Mouse (Mus musculus): ENCODE measurements around the gene Rbm42. TPM values are rescaled to one million over a fixed set of nuclear protein-coding genes. Genes with fewer than 3 reads are reported as not detected.

Gene Rbm42
- 126 and 129 TPM in 2 replicates for polyA plus RNA-seq (2015; fragmentation: Nextera tagmentation; extraction: Ambion mirVana)

- Histone ChIP-seq H3K27ac (replicated peaks) (peak within 1 kb of the TSS; percentile 58; the same call in 1 of the 2 replicates), H3K4me1 (peaks cover 15% of the 10 kb centered on the region), H3K9me3 (replicated peaks) (no peaks in the 10 kb centered on the region), H3K36me3 (peaks cover 54% of the 10 kb centered on the region), H3K9ac (peak within 1 kb of the TSS; percentile 99), H3K4me3 (replicated peaks) (peak within 1 kb of the TSS; percentile 98), H3K27me3 (no peaks in the 10 kb centered on the region), H3K4me2 (replicated peaks) (peak within 1 kb of the TSS; percentile 93)
- 1% methylated on average over 59 of the region's 59 CpGs for WGBS
- peak; percentile 99 for ATAC-seq (ENCODE audit: insufficient number of reproducible peaks, low FRiP score, low TSS enrichment, low read depth)
These were observed at the start of gene Rbm42 for GRCm38 (mm10) chr7:30649591-30650540. Gene Rbm42, minus strand, starts transcription at chr7:30650317.

- no peak within 1 kb of the TSS for H3K27ac ChIP-seq (replicated peaks)
- H3K9me3 ChIP-seq (replicated peaks): no peaks in the 10 kb centered on the region
- no peak for ATAC-seq (ENCODE audit: insufficient number of reproducible peaks, low FRiP score, low TSS enrichment, low read depth)
These were observed 48.5 kb upstream of the Rbm42 start, which contains the start of gene 2200002J24Rik for GRCm38 (mm10) chr7:30698589-30698988. Gene 2200002J24Rik, plus strand, starts transcription at chr7:30698926.

GRCm38 (mm10) chr7:30698101-30698500, 48.0 kb upstream of the Rbm42 start:
- Histone ChIP-seq H3K4me1 (0 out of 2 replicates have a peak, but pooled peaks cover 5% of the 10 kb centered on the region), H3K9me3 (replicated peaks) (no peaks in the 10 kb centered on the region), H3K36me3 (no peaks in the 10 kb centered on the region), H3K27ac (replicated peaks) (no peak overlapping the region), H3K4me3 (replicated peaks) (no peak overlapping the region), H3K27me3 (no peaks in the 10 kb centered on the region), H3K9ac (no peak overlapping the region), H3K4me2 (replicated peaks) (no peak overlapping the region)
- 46% methylated on average over 5 of the region's 5 CpGs for WGBS
- ATAC-seq (ENCODE audit: insufficient number of reproducible peaks, low FRiP score, low TSS enrichment, low read depth): no peak

More at GRCm38 (mm10) chr7:30698589-30698988, 48.5 kb upstream of the Rbm42 start, which contains the start of gene 2200002J24Rik:
- H3K36me3 ChIP-seq: no peaks in the 10 kb centered on the region
- no peaks in the 10 kb centered on the region for H3K27me3 ChIP-seq
- H3K4me1 ChIP-seq: 0 out of 2 replicates have a peak, but pooled peaks cover 5% of the 10 kb centered on the region
- H3K4me2 ChIP-seq (replicated peaks): no peak within 1 kb of the TSS
- no peak within 1 kb of the TSS for H3K9ac ChIP-seq
- WGBS: 40% methylated on average over 9 of the region's 9 CpGs
- H3K4me3 ChIP-seq (replicated peaks): no peak within 1 kb of the TSS

- no peak for ATAC-seq (ENCODE audit: insufficient number of reproducible peaks, low FRiP score, low TSS enrichment, low read depth)
- no peak overlapping the region for H3K27ac ChIP-seq (replicated peaks)
- 61% methylated on average over 6 of the region's 6 CpGs for WGBS
These were observed 38.2 kb upstream of the Rbm42 start for GRCm38 (mm10) chr7:30688325-30688724.

GRCm38 (mm10) chr7:30683425-30683824, 33.3 kb upstream of the Rbm42 start:
- ATAC-seq (ENCODE audit: insufficient number of reproducible peaks, low FRiP score, low TSS enrichment, low read depth): no peak
- no peak overlapping the region for H3K27ac ChIP-seq (replicated peaks)
- H3K4me2 ChIP-seq (replicated peaks): no peak overlapping the region
- H3K4me3 ChIP-seq (replicated peaks): no peak overlapping the region
- H3K36me3 ChIP-seq: no peaks in the 10 kb centered on the region
- H3K9ac ChIP-seq: no peak overlapping the region
- H3K9me3 ChIP-seq (replicated peaks): no peaks in the 10 kb centered on the region
- WGBS: 84% methylated on average over 2 of the region's 2 CpGs
- no peaks in the 10 kb centered on the region for H3K4me1 ChIP-seq
- peaks cover 18% of the 10 kb centered on the region for H3K27me3 ChIP-seq

More at GRCm38 (mm10) chr7:30688325-30688724, 38.2 kb upstream of the Rbm42 start:
- no peak overlapping the region for H3K4me2 ChIP-seq (replicated peaks)
- no peaks in the 10 kb centered on the region for H3K36me3 ChIP-seq
- no peak overlapping the region for H3K9ac ChIP-seq
- H3K4me3 ChIP-seq (replicated peaks): no peak overlapping the region
- no peaks in the 10 kb centered on the region for H3K9me3 ChIP-seq (replicated peaks)
- peaks cover 18% of the 10 kb centered on the region for H3K27me3 ChIP-seq
- H3K4me1 ChIP-seq: no peaks in the 10 kb centered on the region

- Histone ChIP-seq H3K9ac (no peak overlapping the region), H3K27ac (replicated peaks) (no peak overlapping the region), H3K9me3 (replicated peaks) (no peaks in the 10 kb centered on the region), H3K27me3 (peaks cover 8% of the 10 kb centered on the region), H3K4me2 (replicated peaks) (no peak overlapping the region), H3K36me3 (no peaks in the 10 kb centered on the region), H3K4me3 (replicated peaks) (no peak overlapping the region), H3K4me1 (no peaks in the 10 kb centered on the region)
- ATAC-seq (ENCODE audit: insufficient number of reproducible peaks, low FRiP score, low TSS enrichment, low read depth): no peak
- WGBS: 48% methylated on average over 5 of the region's 5 CpGs
These were observed 31.8 kb upstream of the Rbm42 start for GRCm38 (mm10) chr7:30681897-30682296.

GRCm38 (mm10) chr7:30678263-30678975, 28.3 kb upstream of the Rbm42 start:
- 65% methylated on average over 5 of the region's 5 CpGs for WGBS
- Histone ChIP-seq H3K27ac (replicated peaks) (no peak overlapping the region), H3K9ac (no peak overlapping the region), H3K4me2 (replicated peaks) (no peak overlapping the region), H3K4me3 (replicated peaks) (no peak overlapping the region), H3K36me3 (no peaks in the 10 kb centered on the region), H3K9me3 (replicated peaks) (no peaks in the 10 kb centered on the region), H3K27me3 (peaks cover 5% of the 10 kb centered on the region; the same call in 1 of the 2 replicates), H3K4me1 (no peaks in the 10 kb centered on the region)
- ATAC-seq (ENCODE audit: insufficient number of reproducible peaks, low FRiP score, low TSS enrichment, low read depth): no peak

- Histone ChIP-seq H3K4me1 (no peaks in the 10 kb centered on the region), H3K9me3 (replicated peaks) (no peaks in the 10 kb centered on the region)
- no peak for ATAC-seq (ENCODE audit: insufficient number of reproducible peaks, low FRiP score, low TSS enrichment, low read depth)
These were observed 21.4 kb upstream of the Rbm42 start, which contains the start of gene Pmis2 for GRCm38 (mm10) chr7:30671480-30671879. Gene Pmis2, minus strand, starts transcription at chr7:30671605.

GRCm38 (mm10) chr7:30669229-30669628, 19.1 kb upstream of the Rbm42 start:
- 38% methylated on average over 3 of the region's 3 CpGs for WGBS
- no peak overlapping the region for H3K4me3 ChIP-seq (replicated peaks)
- H3K9ac ChIP-seq: no peak overlapping the region
- peaks cover 10% of the 10 kb centered on the region; the same call in 1 of the 2 replicates for H3K4me1 ChIP-seq
- H3K36me3 ChIP-seq: no peaks in the 10 kb centered on the region
- H3K9me3 ChIP-seq (replicated peaks): no peaks in the 10 kb centered on the region
- no peak for ATAC-seq (ENCODE audit: insufficient number of reproducible peaks, low FRiP score, low TSS enrichment, low read depth)
- no peaks in the 10 kb centered on the region for H3K27me3 ChIP-seq
- H3K27ac ChIP-seq (replicated peaks): no peak overlapping the region
- H3K4me2 ChIP-seq (replicated peaks): no peak overlapping the region

More at GRCm38 (mm10) chr7:30671480-30671879, 21.4 kb upstream of the Rbm42 start, which contains the start of gene Pmis2:
- WGBS: 71% methylated on average over 9 of the region's 9 CpGs
- no peaks in the 10 kb centered on the region for H3K36me3 ChIP-seq
- no peak within 1 kb of the TSS for H3K9ac ChIP-seq
- no peaks in the 10 kb centered on the region; the same call in 1 of the 2 replicates for H3K27me3 ChIP-seq
- no peak within 1 kb of the TSS for H3K4me3 ChIP-seq (replicated peaks)
- H3K27ac ChIP-seq (replicated peaks): no peak within 1 kb of the TSS
- H3K4me2 ChIP-seq (replicated peaks): no peak within 1 kb of the TSS

- Histone ChIP-seq H3K4me3 (replicated peaks) (peak overlapping the region; percentile 79), H3K36me3 (peaks cover 21% of the 10 kb centered on the region), H3K9me3 (replicated peaks) (no peaks in the 10 kb centered on the region), H3K4me2 (replicated peaks) (peak overlapping the region; percentile 87), H3K27me3 (no peaks in the 10 kb centered on the region), H3K9ac (peak overlapping the region; percentile 86), H3K27ac (replicated peaks) (0 out of 2 replicates have a peak overlapping the region, but pooled peaks have one; percentile 44), H3K4me1 (peaks cover 14% of the 10 kb centered on the region; the same call in 1 of the 2 replicates)
- WGBS: 9% methylated on average over 11 of the region's 11 CpGs
- no peak for ATAC-seq (ENCODE audit: insufficient number of reproducible peaks, low FRiP score, low TSS enrichment, low read depth)
These were observed 15.2 kb upstream of the Rbm42 start for GRCm38 (mm10) chr7:30665321-30665720.

Measured in embryonic facial prominence, embryonic 15.5 days (tissue).